Mouse (Mus musculus) embryonic facial prominence, embryonic 14.5 days (tissue): ENCODE measurements around the gene Glce. TPM values are rescaled to one million over a fixed set of nuclear protein-coding genes. Genes with fewer than 3 reads are reported as not detected.
A peak's percentile ranks its signal among the peaks of the same experiment; 100 is the strongest.

ENCODE experiments used
- ATAC-seq: fragments of 200-750 bp; cut with Nextera tagmentation; 2 replicates; pipeline ENCODE4 v1.8.0; 2017; ENCODE audit warnings: low read depth, moderate number of reproducible peaks, moderate TSS enrichment
- DNase-seq: peaks from one replicate; pipeline ENCODE4 v3.0.0-alpha.2; 2015; ENCODE audit warnings: low spot score
- H3K27ac ChIP-seq: fragments of 300-500 bp; sonication (generic); replicated peaks from 2 replicates; pipeline ENCODE4 v1.5.1; 2014; ENCODE audit warnings: low read depth, mild to moderate bottlenecking, low read length, moderate library complexity
- H3K27me3 ChIP-seq: fragments of 300-500 bp; sonication (generic); replicated peaks from 2 replicates; pipeline ENCODE4 v1.6.1; 2014; ENCODE audit warnings: low read length; ENCODE audit not compliant: control insufficient read depth, insufficient read depth
- H3K36me3 ChIP-seq: fragments of 300-500 bp; sonication (generic); 2 replicates; pipeline ENCODE4 v1.6.1; 2014; ENCODE audit warnings: low read length, mixed read lengths; ENCODE audit not compliant: control insufficient read depth, insufficient read depth
- H3K4me1 ChIP-seq: fragments of 300-500 bp; sonication (generic); 2 replicates; pipeline ENCODE4 v1.6.1; 2014; ENCODE audit warnings: antibody characterized with exemption, low read length; ENCODE audit not compliant: control insufficient read depth, insufficient read depth
- H3K4me2 ChIP-seq: fragments of 300-500 bp; sonication (generic); 2 replicates; pipeline ENCODE4 v1.6.1; 2014; ENCODE audit warnings: low read depth, mild to moderate bottlenecking, low read length, moderate library complexity, mixed read lengths
- H3K4me3 ChIP-seq: fragments of 300-500 bp; sonication (generic); 2 replicates; pipeline ENCODE4 v1.5.1; 2014; ENCODE audit warnings: low read depth, mild to moderate bottlenecking, low read length
- H3K9ac ChIP-seq: fragments of 300-500 bp; sonication (generic); 2 replicates; pipeline ENCODE4 v1.6.1; 2014; ENCODE audit warnings: low read depth, mild to moderate bottlenecking, low read length, moderate library complexity, mixed read lengths
- H3K9me3 ChIP-seq: fragments of 300-500 bp; sonication (generic); 2 replicates; pipeline ENCODE4 v1.6.1; 2016; ENCODE audit warnings: low read length; ENCODE audit not compliant: control insufficient read depth
- WGBS: fragments of 180-500 bp; shearing (Covaris S2); extraction: QIAGEN DNeasy Blood & Tissue Kit; methylation state at CpG from one replicate; pipeline ENCODE4 v1.1.7; 2014; 5-methylcytosine and 5-hydroxymethylcytosine counted together
- polyA plus RNA-seq: library from polyadenylated mRNA; unstranded; fragments of >200 nt; fragmentation: Nextera tagmentation; extraction: Ambion mirVana; gene quantifications from 2 replicates; pipeline ENCODE4 v1.2.1, GENCODE M21; 2014

Glce gene
- polyA plus RNA-seq, 1 experiment from 2014 or later = 30.1 TPM

DNA sequence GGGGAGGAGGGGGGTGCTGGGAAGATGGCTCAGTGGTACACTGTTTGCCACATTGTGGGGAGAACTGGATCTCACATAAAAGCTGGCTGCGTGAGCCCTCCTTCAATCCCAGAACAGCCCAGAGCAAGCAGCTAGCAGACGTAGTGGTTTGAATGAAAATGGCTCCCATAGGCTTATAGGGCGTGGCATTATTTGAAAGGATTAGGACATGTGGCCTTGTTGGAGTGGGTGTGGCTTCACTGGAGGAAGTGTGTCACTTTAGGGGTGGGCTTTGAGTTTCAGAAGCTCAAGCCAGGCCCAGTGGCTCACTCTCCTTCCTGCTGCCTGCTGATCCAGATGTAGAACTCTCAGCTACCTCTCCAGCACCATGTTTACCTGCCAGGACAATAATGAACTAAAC lies 90.2 kb downstream of the Glce start:
- Histone ChIP-seq H3K4me2 (no peak overlapping the region), H3K9me3 (no peaks in the 10 kb centered on the region), H3K27ac (no peak overlapping the region), H3K4me1 (no peaks in the 10 kb centered on the region), H3K9ac (no peak overlapping the region), H3K27me3 (peaks cover 3% of the 10 kb centered on the region), H3K4me3 (no peak overlapping the region), H3K36me3 (no peaks in the 10 kb centered on the region)
- no peak for ATAC-seq
- 89% methylated on average over 3 of the region's 3 CpGs for WGBS
- no peak for DNase-seq

DNA sequence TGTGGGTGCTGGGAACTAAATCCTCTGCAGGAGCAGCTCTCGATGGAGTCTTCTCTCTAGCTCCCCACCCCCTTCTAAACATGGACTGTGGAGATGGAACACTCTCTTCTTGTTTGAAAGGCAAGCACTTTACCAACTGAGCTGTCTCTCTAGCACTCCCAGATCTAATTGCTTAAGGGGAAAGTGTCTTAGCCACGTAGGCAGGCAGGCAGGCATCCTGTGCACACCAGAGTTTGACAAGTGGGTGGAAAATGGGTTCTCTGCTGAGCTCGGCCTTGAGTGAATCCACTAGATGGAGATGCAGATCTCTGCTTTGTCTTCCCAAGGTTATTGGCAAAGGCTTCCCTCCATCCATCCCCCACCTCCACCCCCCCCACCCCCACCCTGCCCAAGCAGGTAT lies 94.4 kb downstream of the Glce start:
- WGBS = 44% methylated on average over 3 of the region's 3 CpGs
- H3K4me3 ChIP-seq = no peak overlapping the region
- no peak for ATAC-seq
- H3K27me3 ChIP-seq = peaks cover 22% of the 10 kb centered on the region
- H3K27ac ChIP-seq = no peak overlapping the region
- no peaks in the 10 kb centered on the region for H3K4me1 ChIP-seq
- H3K36me3 ChIP-seq = no peaks in the 10 kb centered on the region
- H3K9me3 ChIP-seq = no peaks in the 10 kb centered on the region
- DNase-seq = no peak
- no peak overlapping the region for H3K9ac ChIP-seq
- no peak overlapping the region for H3K4me2 ChIP-seq

DNA sequence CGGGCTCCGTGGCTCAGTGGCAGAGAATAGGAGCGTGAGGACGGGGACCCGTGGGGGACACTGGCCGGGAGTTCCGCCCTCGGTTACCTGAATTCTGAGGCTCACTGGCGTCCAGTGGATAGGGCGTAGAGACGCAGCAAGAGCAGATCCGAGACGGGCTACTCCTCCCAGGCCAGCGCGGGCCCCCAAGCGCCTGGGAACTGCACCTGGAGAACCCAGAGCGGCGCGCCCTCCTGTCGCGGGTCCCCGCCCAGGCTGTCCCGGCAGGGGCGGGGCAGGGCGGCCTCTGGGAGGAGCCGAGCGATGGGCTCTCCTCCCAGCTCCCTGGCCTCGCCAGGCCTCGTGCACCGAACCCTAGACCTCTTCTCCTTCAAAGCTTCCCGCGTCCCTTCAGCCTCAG lies 95.9 kb downstream of the Glce start, which contains the start of gene Paqr5:
Gene Paqr5 (minus strand): TSS at position 257 of the 400 bp plus-strand sequence.
- no peaks in the 10 kb centered on the region for H3K4me1 ChIP-seq
- peak; percentile 62 for DNase-seq
- WGBS = 0% methylated on average over 19 of the region's 32 CpGs
- H3K36me3 ChIP-seq = no peaks in the 10 kb centered on the region
- peak; percentile 91 for ATAC-seq
- H3K9ac ChIP-seq = peak within 1 kb of the TSS; percentile 56
- peaks cover 22% of the 10 kb centered on the region for H3K27me3 ChIP-seq
- H3K9me3 ChIP-seq = no peaks in the 10 kb centered on the region
- peak within 1 kb of the TSS; percentile 80 for H3K4me2 ChIP-seq
- peak within 1 kb of the TSS; percentile 42 for H3K4me3 ChIP-seq
- H3K27ac ChIP-seq = no peak within 1 kb of the TSS

DNA sequence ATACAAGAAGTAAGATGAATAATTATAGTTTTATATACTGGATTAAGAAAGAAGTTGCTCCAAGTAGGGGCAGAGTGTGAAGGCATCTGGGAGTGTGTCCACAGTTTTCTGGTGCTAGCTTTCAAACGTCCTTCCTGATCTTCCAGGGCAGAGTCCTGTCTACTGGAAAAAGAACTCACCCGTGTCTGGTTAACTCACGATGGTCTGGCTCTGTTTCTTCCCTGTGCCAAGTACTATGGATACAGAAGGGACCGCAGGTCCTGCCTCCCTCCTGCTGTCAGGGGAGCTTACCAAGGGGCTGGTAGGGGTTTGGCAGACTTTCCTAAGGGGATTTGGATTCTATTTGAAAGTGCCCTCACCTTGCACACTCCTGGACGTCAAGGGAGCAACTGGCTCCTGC lies 97.4 kb downstream of the Glce start:
- peaks cover 22% of the 10 kb centered on the region for H3K27me3 ChIP-seq
- H3K4me2 ChIP-seq = no peak overlapping the region
- ATAC-seq (no peak), DNase-seq (no peak)
- H3K9me3 ChIP-seq = no peaks in the 10 kb centered on the region
- 46% methylated on average over 5 of the region's 5 CpGs for WGBS
- H3K36me3 ChIP-seq = no peaks in the 10 kb centered on the region
- no peak overlapping the region for H3K4me3 ChIP-seq
- no peaks in the 10 kb centered on the region for H3K4me1 ChIP-seq
- no peak overlapping the region for H3K27ac ChIP-seq
- H3K9ac ChIP-seq = no peak overlapping the region

DNA sequence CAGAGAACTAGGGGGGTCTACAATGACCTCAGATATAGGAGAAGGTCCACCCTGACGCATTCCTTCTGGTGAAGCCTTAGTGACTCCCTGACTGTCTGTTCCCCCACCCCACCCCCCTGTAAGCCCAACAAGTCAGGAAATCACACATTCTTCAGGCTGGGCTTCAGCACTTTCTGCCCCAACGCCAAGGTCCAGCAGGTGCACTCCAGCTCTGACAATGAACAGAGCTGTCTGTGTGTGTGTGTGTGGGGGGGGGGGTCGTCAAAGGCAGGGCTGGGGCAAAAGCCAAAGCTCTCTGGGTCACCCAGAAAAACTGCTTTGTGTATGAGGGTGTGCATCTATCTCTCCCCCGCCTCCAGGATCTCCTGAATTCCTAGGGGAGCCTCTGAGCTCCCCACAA lies 98.6 kb downstream of the Glce start:
- H3K4me2 ChIP-seq = no peak overlapping the region
- no peaks in the 10 kb centered on the region for H3K4me1 ChIP-seq
- H3K9ac ChIP-seq = no peak overlapping the region
- H3K36me3 ChIP-seq = no peaks in the 10 kb centered on the region
- no peak overlapping the region for H3K4me3 ChIP-seq
- ATAC-seq (no peak), DNase-seq (no peak)
- whole genome bisulfite sequencing = 52% methylated on average over 4 of the region's 4 CpGs
- H3K27ac ChIP-seq = no peak overlapping the region
- no peaks in the 10 kb centered on the region for H3K9me3 ChIP-seq
- peaks cover 22% of the 10 kb centered on the region for H3K27me3 ChIP-seq

DNA sequence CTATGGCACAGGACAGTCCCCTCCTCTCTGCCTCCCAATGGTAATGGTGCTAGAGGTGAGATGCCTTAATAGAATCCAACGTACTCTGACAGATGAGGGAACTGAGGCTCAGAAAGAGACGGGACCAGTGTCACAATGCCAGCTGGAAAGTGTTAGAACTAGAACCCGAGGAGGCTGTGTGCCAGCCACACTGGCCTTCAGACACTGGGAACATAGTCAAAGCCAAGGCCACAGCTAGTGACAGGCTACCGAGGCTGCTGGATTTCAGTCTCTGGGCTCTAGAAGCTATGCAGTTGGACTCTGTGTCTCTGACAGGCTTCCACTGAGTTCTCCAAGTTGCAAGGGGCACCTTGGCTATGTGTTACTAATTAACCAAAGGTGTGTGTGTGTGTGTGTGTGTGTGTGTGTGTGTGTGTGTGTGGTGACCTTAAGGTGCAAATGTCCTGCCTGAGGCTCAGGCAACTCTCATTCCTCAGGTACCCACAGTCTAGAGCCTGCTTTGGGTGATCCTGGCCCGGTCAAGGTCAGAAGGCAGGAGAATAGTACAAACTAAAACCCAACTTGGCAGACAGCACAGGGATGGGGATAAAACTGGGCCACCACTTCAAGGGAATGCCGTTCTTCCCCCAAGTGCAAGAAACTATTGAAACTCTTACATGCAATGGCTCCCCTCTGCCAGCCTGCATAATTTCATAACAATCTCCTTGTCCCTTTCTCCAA lies 99.3 kb downstream of the Glce start:
- H3K27ac ChIP-seq = no peak overlapping the region
- H3K9me3 ChIP-seq = no peaks in the 10 kb centered on the region
- ATAC-seq = no peak
- H3K36me3 ChIP-seq = no peaks in the 10 kb centered on the region
- no peak overlapping the region for H3K4me3 ChIP-seq
- 76% methylated on average over 6 of the region's 6 CpGs for WGBS
- no peak for DNase-seq
- H3K4me1 ChIP-seq = no peaks in the 10 kb centered on the region
- H3K27me3 ChIP-seq = peaks cover 22% of the 10 kb centered on the region
- H3K4me2 ChIP-seq = no peak overlapping the region
- no peak overlapping the region for H3K9ac ChIP-seq

DNA sequence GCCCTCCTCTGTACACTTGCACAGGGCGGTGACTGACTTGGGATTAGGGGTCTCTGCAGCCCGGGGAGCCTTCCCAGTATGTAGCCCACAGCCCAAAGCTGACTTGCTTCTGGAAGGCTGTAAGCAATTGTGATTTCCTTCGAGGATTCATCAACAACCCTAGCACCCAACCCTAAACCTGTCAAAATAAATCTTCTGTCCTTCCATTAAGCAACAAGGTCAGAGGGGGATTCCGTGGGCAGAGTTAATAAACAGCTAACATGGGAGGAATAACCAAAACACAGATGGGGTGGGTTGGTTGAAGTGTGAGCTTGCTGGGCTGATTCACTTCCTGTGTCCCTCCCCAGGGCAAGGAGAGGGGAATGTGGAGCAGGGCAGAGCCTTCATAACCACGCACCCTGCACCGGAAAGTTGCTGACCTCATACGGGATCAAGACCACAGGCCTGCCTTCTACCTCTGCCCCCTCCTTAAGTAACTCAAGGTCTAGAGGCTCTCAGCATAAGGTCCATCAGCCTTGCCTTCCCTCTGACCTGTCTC lies 100.8 kb downstream of the Glce start:
- DNase-seq = no peak
- no peaks in the 10 kb centered on the region for H3K9me3 ChIP-seq
- peaks cover 14% of the 10 kb centered on the region for H3K27me3 ChIP-seq
- ATAC-seq = no peak
- H3K4me1 ChIP-seq = no peaks in the 10 kb centered on the region
- H3K36me3 ChIP-seq = no peaks in the 10 kb centered on the region
- H3K9ac ChIP-seq = no peak overlapping the region
- 52% methylated on average over 7 of the region's 7 CpGs for WGBS
- H3K4me2 ChIP-seq = no peak overlapping the region
- H3K4me3 ChIP-seq = no peak overlapping the region
- H3K27ac ChIP-seq = no peak overlapping the region

DNA sequence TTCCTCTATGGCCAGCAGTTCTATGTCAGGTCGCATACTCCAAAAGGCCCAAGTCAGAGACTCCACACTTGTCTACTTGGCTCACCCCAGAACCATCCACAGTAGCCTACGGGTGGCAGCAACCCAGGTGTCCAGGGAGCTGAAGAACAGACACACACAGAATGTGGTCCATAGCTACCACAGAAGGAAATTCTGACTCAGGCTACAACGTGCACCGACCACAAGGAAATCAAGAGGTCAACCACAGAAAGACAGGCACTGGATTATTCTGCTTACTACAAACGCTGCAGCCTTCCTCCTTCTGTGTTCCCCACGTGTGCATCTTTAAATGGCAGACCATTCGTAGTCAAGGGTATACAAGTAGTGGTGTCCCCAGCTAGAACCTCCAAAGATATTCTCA lies 102.2 kb downstream of the Glce start:
- H3K27ac ChIP-seq = no peak overlapping the region
- DNase-seq (no peak), ATAC-seq (no peak)
- H3K4me3 ChIP-seq = no peak overlapping the region
- WGBS = 80% methylated on average over 7 of the region's 7 CpGs
- no peak overlapping the region for H3K9ac ChIP-seq
- peaks cover 2% of the 10 kb centered on the region; the same call in 1 of the 2 replicates for H3K27me3 ChIP-seq
- no peaks in the 10 kb centered on the region for H3K9me3 ChIP-seq
- no peaks in the 10 kb centered on the region for H3K4me1 ChIP-seq
- no peak overlapping the region for H3K4me2 ChIP-seq
- H3K36me3 ChIP-seq = no peaks in the 10 kb centered on the region
